16 mouse cellular contexts compared by ENCODE assay signal in genomic region chr1:172323801-172324359, GRCm38 (mm10). TPM values are rescaled to one million over a fixed set of nuclear protein-coding genes. Genes with fewer than 3 reads are reported as not detected.
A peak's percentile ranks its signal among the peaks of the same experiment; 100 is the strongest.
DNase-seq lines count a peak whose midpoint lies in the region; ATAC-seq and TF ChIP-seq lines count a peak whose summit lies in the region.
"Had no signal": no experiment of that assay in that cellular context is flagged by ENCODE, and none has a peak within 500 bp of the region (broad histone marks: within the 10 kb centered on the region; RNA-seq: fewer than 3 reads in every experiment).

No protein-coding gene starts in this region.

- DNase-seq in hindbrain, embryonic 11.5 days (ENCODE audit: low spot score) = no peak
- DNase-seq in brain, adult 2 months (ENCODE audit: low read depth, low spot score) = peak; percentile 92
- DNase-seq in forebrain, embryonic 14.5 days (ENCODE audit: low spot score) = no peak
- peak; percentile 79 to 97 for DNase-seq in left cerebral cortex, postnatal 25 days (ENCODE audit: low spot score in 2 of 2)
- DNase-seq in heart, postnatal 4 days = no peak
- DNase-seq in thymus, postnatal 10 days (ENCODE audit: low spot score in 2 of 2) = no peak

- H3K4me3 ChIP-seq in hindbrain, embryonic 11.5 days (ENCODE audit: low read depth, low read length) = no peak overlapping the region
- H3K4me3 ChIP-seq in hindbrain, embryonic 16.5 days (ENCODE audit: low read length) = no peak overlapping the region
- no peak overlapping the region for H3K4me3 ChIP-seq in forebrain, embryonic 14.5 days (ENCODE audit: low read depth, low read length)
- no peak overlapping the region for H3K4me3 ChIP-seq in intestine, postnatal 0 days (ENCODE audit: low read depth, low read length)
- H3K4me3 ChIP-seq: erythroblast, embryonic 14.5 days; heart, embryonic 15.5 days; liver, embryonic 12.5 days; myocyte had no signal

- H3K27ac ChIP-seq in hindbrain, embryonic 11.5 days (ENCODE audit: low read depth, low read length) = peak overlapping the region; percentile 13; the same call in 1 of the 2 replicates
- H3K27ac ChIP-seq in hindbrain, embryonic 16.5 days (ENCODE audit: low read depth, low read length) = no peak overlapping the region
- no peak overlapping the region for H3K27ac ChIP-seq in forebrain, embryonic 14.5 days (ENCODE audit: low read depth, low read length)
- H3K27ac ChIP-seq in intestine, postnatal 0 days (ENCODE audit: low read depth, low read length) = no peak overlapping the region
- H3K27ac ChIP-seq: heart, embryonic 15.5 days; liver, embryonic 12.5 days had no signal

- no peak for TF ChIP-seq CTCF in intestine, postnatal 0 days (IDR thresholded peaks at IDR 0.05; ENCODE audit: low read depth)

- no peaks in the 10 kb centered on the region for H3K36me3 ChIP-seq in hindbrain, embryonic 11.5 days (ENCODE audit: control insufficient read depth, insufficient read depth, low read length)
- H3K36me3 ChIP-seq in hindbrain, embryonic 16.5 days (ENCODE audit: control insufficient read depth, insufficient read depth, low read length) = no peaks in the 10 kb centered on the region
- H3K36me3 ChIP-seq in forebrain, embryonic 14.5 days (ENCODE audit: control insufficient read depth, insufficient read depth, low read length) = peaks cover 20% of the 10 kb centered on the region
- H3K36me3 ChIP-seq in intestine, postnatal 0 days (ENCODE audit: control insufficient read depth, insufficient read depth) = peaks cover 4% of the 10 kb centered on the region; the same call in 1 of the 2 replicates
- H3K36me3 ChIP-seq: heart, embryonic 15.5 days had no signal

- no peak for ATAC-seq in hindbrain, embryonic 11.5 days (ENCODE audit: low FRiP score)
- no peak for ATAC-seq in hindbrain, embryonic 16.5 days
- no peak for ATAC-seq in forebrain, embryonic 14.5 days
- ATAC-seq in intestine, postnatal 0 days = no peak
- ATAC-seq: liver, embryonic 12.5 days had no signal

- WGBS in hindbrain, embryonic 11.5 days = 63% methylated on average over 6 of the region's 6 CpGs
- WGBS in hindbrain, embryonic 16.5 days = 61% methylated on average over 6 of the region's 6 CpGs
- WGBS in forebrain, embryonic 14.5 days = 58% methylated on average over 6 of the region's 6 CpGs
- WGBS in intestine, postnatal 0 days = 66% methylated on average over 6 of the region's 6 CpGs

- peaks cover 2% of the 10 kb centered on the region for H3K4me1 ChIP-seq in hindbrain, embryonic 11.5 days (replicated peaks; ENCODE audit: control insufficient read depth, insufficient read depth, low read length)
- H3K4me1 ChIP-seq in hindbrain, embryonic 16.5 days (ENCODE audit: control insufficient read depth, insufficient read depth, low read depth, low read length) = peaks cover 9% of the 10 kb centered on the region
- H3K4me1 ChIP-seq in forebrain, embryonic 14.5 days (ENCODE audit: control insufficient read depth, insufficient read depth, low read length) = peaks cover 9% of the 10 kb centered on the region
- no peaks in the 10 kb centered on the region for H3K4me1 ChIP-seq in intestine, postnatal 0 days (replicated peaks; ENCODE audit: control insufficient read depth, insufficient read depth, low read length)

- intact Hi-C loops in left cerebral cortex, postnatal 25 days (cut with DNase I) = no loop called here

- H3K9ac ChIP-seq in hindbrain, embryonic 11.5 days (ENCODE audit: low read depth, low read length) = 0 out of 2 replicates have a peak overlapping the region, but pooled peaks have one; percentile 15
- H3K9ac ChIP-seq in hindbrain, embryonic 16.5 days (ENCODE audit: low read depth, low read length) = no peak overlapping the region
- peak overlapping the region; percentile 9; the same call in 1 of the 2 replicates for H3K9ac ChIP-seq in forebrain, embryonic 14.5 days (ENCODE audit: low read length)
- H3K9ac ChIP-seq in intestine, postnatal 0 days (ENCODE audit: low read depth, low read length) = no peak overlapping the region
- H3K9ac ChIP-seq: heart, embryonic 15.5 days; liver, embryonic 12.5 days had no signal

- H3K4me2 ChIP-seq in hindbrain, embryonic 11.5 days (replicated peaks; ENCODE audit: low read depth, low read length) = no peak overlapping the region
- no peak overlapping the region for H3K4me2 ChIP-seq in hindbrain, embryonic 16.5 days (ENCODE audit: low read length)
- no peak overlapping the region for H3K4me2 ChIP-seq in forebrain, embryonic 14.5 days (ENCODE audit: low read length)
- no peak overlapping the region for H3K4me2 ChIP-seq in intestine, postnatal 0 days (replicated peaks; ENCODE audit: low read depth)
- H3K4me2 ChIP-seq: heart, embryonic 15.5 days; liver, embryonic 12.5 days had no signal

- peaks cover 29% of the 10 kb centered on the region for H3K27me3 ChIP-seq in hindbrain, embryonic 11.5 days (ENCODE audit: control insufficient read depth, insufficient read depth, low read length)
- no peaks in the 10 kb centered on the region for H3K27me3 ChIP-seq in hindbrain, embryonic 16.5 days (replicated peaks; ENCODE audit: control insufficient read depth, insufficient read depth, low read length)
- no peaks in the 10 kb centered on the region for H3K27me3 ChIP-seq in forebrain, embryonic 14.5 days (replicated peaks; ENCODE audit: control insufficient read depth, insufficient read depth, low read length)
- peaks cover 41% of the 10 kb centered on the region for H3K27me3 ChIP-seq in intestine, postnatal 0 days (replicated peaks; ENCODE audit: control insufficient read depth, insufficient read depth, low read length)

- H3K9me3 ChIP-seq in hindbrain, embryonic 11.5 days (ENCODE audit: control insufficient read depth, low read length) = no peaks in the 10 kb centered on the region
- no peaks in the 10 kb centered on the region for H3K9me3 ChIP-seq in hindbrain, embryonic 16.5 days (ENCODE audit: control insufficient read depth, low read length)
- H3K9me3 ChIP-seq in forebrain, embryonic 14.5 days (replicated peaks; ENCODE audit: control insufficient read depth, low read length) = no peaks in the 10 kb centered on the region
- H3K9me3 ChIP-seq in intestine, postnatal 0 days (ENCODE audit: control insufficient read depth) = no peaks in the 10 kb centered on the region
- H3K9me3 ChIP-seq: heart, embryonic 15.5 days; liver, embryonic 12.5 days had no signal

RNA-seq across cellular contexts. Expression of gene Kcnj9, which starts 5.2 kb away (rescaled TPM):
- 0.17 and 0.46 TPM in 2 replicates for polyA plus RNA-seq in hindbrain, embryonic 11.5 days (2014; fragmentation: Nextera tagmentation; extraction: Ambion mirVana)
- polyA plus RNA-seq in hindbrain, embryonic 16.5 days (2015; fragmentation: Nextera tagmentation; extraction: Ambion mirVana) = 4.9 and 5.6 TPM in 2 replicates
- 1.3 and 1.5 TPM in 2 replicates for polyA plus RNA-seq in forebrain, embryonic 14.5 days (2014; fragmentation: Nextera tagmentation; extraction: Ambion mirVana)
- 100 to 1,000 TPM; 126 to 139 TPM for total RNA-seq in left cerebral cortex, postnatal 25 days (2021)
- polyA plus RNA-seq in intestine, postnatal 0 days (2015; fragmentation: Nextera tagmentation; extraction: Ambion mirVana) = 0.05 TPM in 1 of 2 replicates, not detected in the other
- total RNA-seq in heart, postnatal 4 days (2021) = not detected
- total RNA-seq: gastrocnemius, postnatal 4 days; megakaryocyte-erythroid progenitor cell, adult 5-6 weeks had no signal
- polyA plus RNA-seq: heart, embryonic 15.5 days; intestine, embryonic 14.5 days; liver, embryonic 12.5 days; lung, postnatal 0 days had no signal

RNA-seq across cellular contexts. Expression of gene Kcnj10, which starts 17.1 kb away (rescaled TPM):
- polyA plus RNA-seq in hindbrain, embryonic 11.5 days (2014; fragmentation: Nextera tagmentation; extraction: Ambion mirVana) = 0.73 TPM in 2 replicates
- 3.5 and 3.9 TPM in 2 replicates for polyA plus RNA-seq in hindbrain, embryonic 16.5 days (2015; fragmentation: Nextera tagmentation; extraction: Ambion mirVana)
- polyA plus RNA-seq in forebrain, embryonic 14.5 days (2014; fragmentation: Nextera tagmentation; extraction: Ambion mirVana) = 1.5 and 1.6 TPM in 2 replicates
- 10 to 100 TPM; 85.4 to 99.8 TPM for total RNA-seq in left cerebral cortex, postnatal 25 days (2021)
- polyA plus RNA-seq in intestine, postnatal 0 days (2015; fragmentation: Nextera tagmentation; extraction: Ambion mirVana) = 0.16 and 0.17 TPM in 2 replicates
- total RNA-seq in heart, postnatal 4 days (2021) = under 1 TPM; 0.11 to 0.14 TPM
- polyA plus RNA-seq: erythroblast, embryonic 14.5 days; myocyte had no signal

RNA-seq across cellular contexts. Expression of gene Atp1a2, which starts 26.0 kb away (rescaled TPM):
- polyA plus RNA-seq in hindbrain, embryonic 11.5 days (2014; fragmentation: Nextera tagmentation; extraction: Ambion mirVana) = 1.9 and 2.6 TPM in 2 replicates
- polyA plus RNA-seq in hindbrain, embryonic 16.5 days (2015; fragmentation: Nextera tagmentation; extraction: Ambion mirVana) = 96.7 and 102 TPM in 2 replicates
- polyA plus RNA-seq in forebrain, embryonic 14.5 days (2014; fragmentation: Nextera tagmentation; extraction: Ambion mirVana) = 12.9 and 19.8 TPM in 2 replicates
- 100 to 1,000 TPM; 610 to 694 TPM for total RNA-seq in left cerebral cortex, postnatal 25 days (2021)
- polyA plus RNA-seq in intestine, postnatal 0 days (2015; fragmentation: Nextera tagmentation; extraction: Ambion mirVana) = 1.9 and 2.8 TPM in 2 replicates
- 10 to 100 TPM; 81.9 to 82.8 TPM for total RNA-seq in heart, postnatal 4 days (2021)
- total RNA-seq: megakaryocyte-erythroid progenitor cell, adult 5-6 weeks had no signal
- polyA plus RNA-seq: erythroblast, embryonic 14.5 days had no signal

RNA-seq across cellular contexts. Expression of gene Pigm, which starts 52.5 kb away (rescaled TPM):
- 11.0 and 11.8 TPM in 2 replicates for polyA plus RNA-seq in hindbrain, embryonic 11.5 days (2014; fragmentation: Nextera tagmentation; extraction: Ambion mirVana)
- polyA plus RNA-seq in hindbrain, embryonic 16.5 days (2015; fragmentation: Nextera tagmentation; extraction: Ambion mirVana) = 3.1 and 3.9 TPM in 2 replicates
- 4.8 and 5.1 TPM in 2 replicates for polyA plus RNA-seq in forebrain, embryonic 14.5 days (2014; fragmentation: Nextera tagmentation; extraction: Ambion mirVana)
- 1 to 10 TPM; 8.9 to 9.2 TPM for total RNA-seq in left cerebral cortex, postnatal 25 days (2021)
- 4.3 and 4.4 TPM in 2 replicates for polyA plus RNA-seq in intestine, postnatal 0 days (2015; fragmentation: Nextera tagmentation; extraction: Ambion mirVana)
- total RNA-seq in heart, postnatal 4 days (2021) = 10 to 100 TPM; 10.1 to 11.4 TPM

Comparison
In these comparisons a context has a peak if more than half of its experiments do, and no peak if none do; other contexts are left out.
1. H3K9ac ChIP-seq: peak in hindbrain, embryonic 11.5 days (single experiment) and forebrain, embryonic 14.5 days (single experiment); none in hindbrain, embryonic 16.5 days (single experiment) and intestine, postnatal 0 days (single experiment).
2. DNase-seq: peak in brain, adult 2 months (single experiment) and left cerebral cortex, postnatal 25 days (2 of 2); none in hindbrain, embryonic 11.5 days (single experiment), forebrain, embryonic 14.5 days (single experiment), heart, postnatal 4 days (single experiment) and thymus, postnatal 10 days (0 of 2).